Mouse (Mus musculus) lung, postnatal 0 days (tissue): ENCODE data around the gene Mrpl49.

Source experiments
- CTCF ChIP-seq: IDR thresholded peaks from 2 replicates; pipeline ENCODE4 v1.5.1; 2016; ENCODE audit warnings: antibody characterized with exemption, mild to moderate bottlenecking
- EP300 ChIP-seq: IDR thresholded peaks from 2 replicates; pipeline ENCODE4 v1.6.1; 2016; ENCODE audit warnings: antibody characterized with exemption, mild to moderate bottlenecking, control low read depth

DNA sequence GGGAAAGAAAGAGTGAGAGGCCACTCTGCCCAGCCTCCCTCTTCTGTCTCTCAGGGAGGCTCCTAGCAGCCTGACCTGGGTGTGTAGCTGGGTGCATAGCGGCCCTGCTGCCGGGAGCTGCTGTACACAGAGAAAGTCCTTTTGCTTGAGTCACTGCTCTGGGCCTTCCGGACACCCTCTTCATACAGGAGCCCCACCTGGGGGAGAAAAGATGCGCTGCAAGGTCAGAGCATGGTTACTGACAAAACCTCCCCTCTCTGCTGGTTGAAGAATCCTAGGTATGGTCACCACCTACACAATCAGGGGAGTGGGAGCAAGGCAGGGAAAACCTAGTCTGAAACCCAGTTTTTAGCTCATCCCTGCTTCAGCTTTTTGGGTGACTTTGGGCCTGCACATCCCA lies 11.4 kb upstream of the Mrpl49 start:
- TF ChIP-seq CTCF (no peak), EP300 (no peak)
